Comparison of ENCODE assay signal across 19 mouse cellular contexts in genomic region chr14:121440807-121441206, GRCm38 (mm10).
"Had no signal": no experiment of that assay in that cellular context is flagged by ENCODE, and none has a peak within 500 bp of the region (broad histone marks: within the 10 kb centered on the region; RNA-seq: fewer than 3 reads in every experiment).

No protein-coding gene starts in this region.

- H3K36me3 ChIP-seq: liver, embryonic 12.5 days; liver, embryonic 15.5 days; lung, embryonic 15.5 days; midbrain, embryonic 13.5 days; neural tube, embryonic 12.5 days; stomach, embryonic 15.5 days had no signal

- H3K4me1 ChIP-seq: lung, embryonic 15.5 days; neural tube, embryonic 12.5 days; stomach, embryonic 15.5 days had no signal

- H3K27ac ChIP-seq: liver, embryonic 12.5 days; liver, embryonic 15.5 days; lung, embryonic 15.5 days; macrophage; midbrain, embryonic 13.5 days; neural tube, embryonic 12.5 days; stomach, embryonic 15.5 days had no signal

- H3K9ac ChIP-seq: liver, embryonic 12.5 days; liver, embryonic 15.5 days; liver, postnatal 0 days; lung, embryonic 15.5 days; midbrain, embryonic 13.5 days; neural tube, embryonic 12.5 days; stomach, embryonic 15.5 days had no signal

- H3K4me3 ChIP-seq: liver, embryonic 12.5 days; liver, embryonic 15.5 days; lung, embryonic 15.5 days; megakaryocyte, embryonic 14.5 days; midbrain, embryonic 13.5 days; neural tube, embryonic 12.5 days; stomach, embryonic 15.5 days had no signal

- DNase-seq: liver, postnatal 0 days; lung, adult 2 months; lung, postnatal 14 days; lung, postnatal 36 days; right cerebral cortex, postnatal 14 days; thymus, adult 18-20 months; thymus, postnatal 14 days; thymus, postnatal 36 days had no signal

- H3K4me2 ChIP-seq: liver, embryonic 12.5 days; liver, embryonic 15.5 days; lung, embryonic 15.5 days; midbrain, embryonic 11.5 days; midbrain, embryonic 13.5 days; neural tube, embryonic 12.5 days; stomach, embryonic 15.5 days had no signal

- H3K27me3 ChIP-seq: liver, embryonic 15.5 days; lung, embryonic 15.5 days; megakaryocyte, embryonic 14.5 days; midbrain, embryonic 13.5 days; neural tube, embryonic 12.5 days; stomach, embryonic 15.5 days had no signal

- H3K9me3 ChIP-seq: liver, embryonic 12.5 days; liver, embryonic 15.5 days; lung, embryonic 15.5 days; megakaryocyte, embryonic 14.5 days; midbrain, embryonic 13.5 days; neural tube, embryonic 12.5 days; stomach, embryonic 15.5 days had no signal

- ATAC-seq: liver, embryonic 12.5 days; liver, postnatal 0 days; lung, postnatal 0 days; midbrain, embryonic 13.5 days; midbrain, embryonic 16.5 days had no signal
